Mouse (Mus musculus) neural tube, embryonic 14.5 days (tissue): ENCODE measurements around the gene E2f8. TPM values are rescaled to one million over a fixed set of nuclear protein-coding genes. Genes with fewer than 3 reads are reported as not detected.

ENCODE experiments used
- ATAC-seq: fragments of 200-750 bp; cut with Nextera tagmentation; 2 replicates; pipeline ENCODE4 v1.8.0; 2017; ENCODE audit warnings: low read depth, mild to moderate bottlenecking, moderate TSS enrichment, moderate library complexity
- H3K27ac ChIP-seq: fragments of 300-500 bp; sonication (generic); 2 replicates; pipeline ENCODE4 v1.5.1; 2014; ENCODE audit warnings: low read depth, mild to moderate bottlenecking, control low read depth, low read length, moderate library complexity, mixed read lengths
- H3K27me3 ChIP-seq: fragments of 300-500 bp; sonication (generic); 2 replicates; pipeline ENCODE4 v1.6.1; 2014; ENCODE audit warnings: low read length; ENCODE audit not compliant: control insufficient read depth, insufficient read depth
- H3K36me3 ChIP-seq: fragments of 300-500 bp; sonication (generic); 2 replicates; pipeline ENCODE4 v1.6.1; 2014; ENCODE audit warnings: low read length, mixed read lengths; ENCODE audit not compliant: control insufficient read depth, insufficient read depth
- H3K4me1 ChIP-seq: fragments of 300-500 bp; sonication (generic); 2 replicates; pipeline ENCODE4 v1.6.1; 2014; ENCODE audit warnings: low read length; ENCODE audit not compliant: control insufficient read depth, insufficient read depth
- H3K4me2 ChIP-seq: fragments of 300-500 bp; sonication (generic); 2 replicates; pipeline ENCODE4 v1.6.1; 2014; ENCODE audit warnings: mild to moderate bottlenecking, low read depth, low read length, control low read depth
- H3K4me3 ChIP-seq: fragments of 300-500 bp; sonication (generic); 2 replicates; pipeline ENCODE4 v1.5.1; 2014; ENCODE audit warnings: low read depth, low read length, control low read depth, mixed read lengths
- H3K9ac ChIP-seq: fragments of 300-500 bp; sonication (generic); replicated peaks from 2 replicates; pipeline ENCODE4 v1.6.1; 2014; ENCODE audit warnings: low read depth, mild to moderate bottlenecking, control low read depth, low read length, mixed read lengths
- H3K9me3 ChIP-seq: fragments of 300-500 bp; sonication (generic); 2 replicates; pipeline ENCODE4 v1.6.1; 2016; ENCODE audit warnings: low read length; ENCODE audit not compliant: control insufficient read depth
- WGBS: fragments of 180-500 bp; shearing (Covaris S2); extraction: QIAGEN DNeasy Blood & Tissue Kit; methylation state at CpG from one replicate; pipeline ENCODE4 v1.1.7; 2014; 5-methylcytosine and 5-hydroxymethylcytosine counted together
- polyA plus RNA-seq: library from polyadenylated mRNA; unstranded; fragments of >200 nt; fragmentation: Nextera tagmentation; extraction: Ambion mirVana; gene quantifications from 2 replicates; pipeline ENCODE4 v1.2.1, GENCODE M21; 2014

E2f8 gene
- polyA plus RNA-seq, 1 experiment from 2014 or later, result 1.6 TPM

DNA sequence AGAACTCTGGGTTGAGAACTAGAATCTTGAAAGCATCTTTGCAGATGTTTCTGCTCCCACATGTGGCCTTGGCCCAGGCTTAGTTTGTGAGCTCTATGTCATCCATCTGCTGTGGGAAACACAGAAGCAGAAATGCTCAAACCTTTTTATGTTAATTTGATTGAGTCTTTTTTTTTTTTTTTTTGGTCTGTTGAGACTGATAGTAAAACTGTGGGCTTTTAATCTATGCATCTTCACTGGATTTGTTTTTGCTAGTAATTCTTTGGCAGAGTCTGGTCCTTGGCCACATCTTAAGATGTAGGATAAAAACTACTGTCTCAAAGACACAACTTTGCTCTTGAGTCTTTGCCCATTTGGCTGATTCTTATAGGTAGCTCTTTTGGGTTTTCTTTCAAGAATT, 29.8 kb upstream of the E2f8 start:
- H3K36me3 ChIP-seq, result no peaks in the 10 kb centered on the region
- no peak overlapping the region for H3K27ac ChIP-seq
- no peak for ATAC-seq
- H3K9me3 ChIP-seq, result no peaks in the 10 kb centered on the region
- no peaks in the 10 kb centered on the region for H3K27me3 ChIP-seq
- H3K4me3 ChIP-seq, result no peak overlapping the region
- H3K9ac ChIP-seq, result no peak overlapping the region
- H3K4me1 ChIP-seq, result peaks cover 14% of the 10 kb centered on the region; the same call in 1 of the 2 replicates
- no peak overlapping the region for H3K4me2 ChIP-seq

DNA sequence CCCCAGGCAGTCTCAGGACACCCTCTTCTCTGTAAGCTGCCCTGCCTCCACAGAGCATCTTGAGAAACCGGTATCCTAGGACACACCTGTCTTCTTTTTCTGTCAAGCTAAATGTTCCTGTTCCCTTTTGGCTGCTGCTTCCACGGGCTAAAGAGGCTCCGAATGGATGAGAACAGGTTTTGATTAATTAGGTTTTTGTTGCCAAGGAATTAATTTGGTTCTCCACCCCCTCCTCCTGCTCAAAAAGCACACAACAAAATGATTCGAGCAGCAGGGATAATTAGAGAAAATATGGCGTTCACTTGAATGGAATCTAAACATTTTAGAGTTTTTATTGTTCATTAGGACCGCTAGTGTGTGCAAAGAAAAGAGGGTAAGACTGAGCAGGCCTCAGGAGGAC, 28.9 kb upstream of the E2f8 start:
- H3K27ac ChIP-seq, result no peak overlapping the region
- H3K27me3 ChIP-seq, result no peaks in the 10 kb centered on the region
- peaks cover 5% of the 10 kb centered on the region; the same call in 1 of the 2 replicates for H3K4me1 ChIP-seq
- H3K9ac ChIP-seq, result no peak overlapping the region
- no peak; the same call in 1 of the 2 replicates for ATAC-seq
- no peaks in the 10 kb centered on the region for H3K36me3 ChIP-seq
- H3K4me3 ChIP-seq, result no peak overlapping the region
- no peak overlapping the region for H3K4me2 ChIP-seq
- WGBS, result 36% methylated on average over 6 of the region's 6 CpGs
- no peaks in the 10 kb centered on the region for H3K9me3 ChIP-seq

DNA sequence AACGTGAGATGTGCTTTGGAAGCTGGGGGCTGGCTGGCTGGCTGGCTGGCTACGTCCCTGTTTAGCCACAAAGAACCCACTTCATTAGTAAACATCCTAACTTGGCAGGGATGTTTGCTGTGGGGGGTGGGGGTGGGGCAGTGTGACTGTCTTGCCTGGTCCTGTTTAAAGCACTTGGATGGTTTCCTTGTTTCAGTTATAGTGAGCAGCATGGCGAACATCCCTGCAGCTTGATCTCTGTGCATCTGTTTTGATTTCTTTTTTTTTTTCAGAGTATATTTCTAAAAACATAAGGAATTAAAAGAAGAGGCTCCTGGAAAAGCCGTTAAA, 27.9 kb upstream of the E2f8 start:
- no peak overlapping the region for H3K27ac ChIP-seq
- no peak for ATAC-seq
- no peak overlapping the region for H3K4me3 ChIP-seq
- H3K4me1 ChIP-seq, result no peaks in the 10 kb centered on the region
- no peaks in the 10 kb centered on the region for H3K36me3 ChIP-seq
- no peak overlapping the region for H3K9ac ChIP-seq
- H3K9me3 ChIP-seq, result no peaks in the 10 kb centered on the region
- 59% methylated on average over 4 of the region's 4 CpGs for WGBS
- H3K27me3 ChIP-seq, result no peaks in the 10 kb centered on the region
- no peak overlapping the region for H3K4me2 ChIP-seq

DNA sequence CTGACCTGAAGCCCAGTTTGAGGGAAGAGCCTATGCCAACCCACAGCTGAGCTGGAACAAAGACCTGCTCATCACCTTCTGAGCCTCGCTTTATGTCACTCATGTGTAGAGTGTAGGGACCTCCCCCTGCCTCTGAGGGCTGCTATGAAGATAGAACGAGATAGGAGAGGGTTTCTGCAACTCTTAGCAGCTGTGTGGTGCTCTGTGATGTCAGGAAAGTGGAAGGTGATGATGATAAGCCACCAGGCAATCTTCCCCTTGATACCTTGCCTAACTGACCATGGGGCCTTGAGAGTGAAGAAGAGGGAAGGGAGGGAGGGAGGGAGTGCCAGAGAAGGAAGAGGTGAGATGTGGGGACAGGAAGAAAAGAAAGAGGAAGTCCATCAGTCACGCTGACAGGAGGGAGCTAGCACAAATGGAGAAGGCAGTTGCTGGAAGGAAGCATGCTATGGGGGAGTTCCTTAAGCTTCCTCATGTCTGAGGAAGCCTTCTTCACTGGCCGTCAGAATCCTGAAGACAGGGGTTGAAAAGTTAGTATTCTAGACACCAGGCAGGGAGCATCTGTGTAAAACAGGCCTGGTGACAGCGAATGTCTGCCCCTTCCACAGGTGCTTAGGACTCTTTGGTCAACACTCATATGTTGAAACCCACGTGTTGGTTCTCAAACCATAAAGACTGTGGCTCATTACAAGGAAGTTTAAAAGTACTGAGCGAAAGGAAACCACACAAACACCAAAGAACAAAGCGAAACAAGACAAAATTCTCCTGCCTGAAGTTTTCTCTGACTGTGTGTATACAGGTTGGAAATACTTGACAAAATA, 27.3 kb upstream of the E2f8 start, which contains the start of gene Nav2:
Gene Nav2, plus strand, starts transcription at position 196 of the 821 bp plus-strand sequence.
- 73% methylated on average over 8 of the region's 8 CpGs for WGBS
- Histone ChIP-seq H3K27me3 (no peaks in the 10 kb centered on the region), H3K9ac (no peak within 1 kb of the TSS), H3K4me3 (no peak within 1 kb of the TSS), H3K9me3 (no peaks in the 10 kb centered on the region), H3K4me1 (no peaks in the 10 kb centered on the region), H3K27ac (no peak within 1 kb of the TSS), H3K36me3 (no peaks in the 10 kb centered on the region), H3K4me2 (no peak within 1 kb of the TSS)
- no peak for ATAC-seq

DNA sequence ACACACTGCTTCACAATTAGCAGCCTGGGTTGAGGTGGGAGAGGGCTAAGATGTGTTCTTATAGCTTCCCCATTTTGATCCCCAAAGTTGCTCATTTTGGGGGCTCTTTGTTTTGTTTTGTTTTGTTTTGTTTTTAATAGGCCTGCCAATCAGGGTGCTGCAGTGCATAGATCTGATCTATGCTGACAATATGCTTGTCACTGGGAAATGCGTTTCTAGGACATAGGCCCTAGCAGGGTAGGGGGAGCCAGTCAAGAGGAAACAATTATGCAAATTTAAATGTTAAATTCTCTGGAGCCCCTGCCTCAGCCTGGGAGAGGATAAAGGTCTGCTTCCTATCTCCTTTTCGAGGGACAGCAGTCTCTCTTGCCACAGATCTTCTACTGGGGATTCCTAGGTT, 21.1 kb upstream of the E2f8 start:
- H3K9ac ChIP-seq, result no peak overlapping the region
- H3K4me3 ChIP-seq, result no peak overlapping the region
- 19% methylated on average over 2 of the region's 2 CpGs for WGBS
- no peaks in the 10 kb centered on the region; the same call in 1 of the 2 replicates for H3K4me1 ChIP-seq
- no peaks in the 10 kb centered on the region for H3K27me3 ChIP-seq
- no peak for ATAC-seq
- H3K27ac ChIP-seq, result no peak overlapping the region
- no peak overlapping the region for H3K4me2 ChIP-seq
- no peaks in the 10 kb centered on the region for H3K36me3 ChIP-seq
- no peaks in the 10 kb centered on the region for H3K9me3 ChIP-seq

DNA sequence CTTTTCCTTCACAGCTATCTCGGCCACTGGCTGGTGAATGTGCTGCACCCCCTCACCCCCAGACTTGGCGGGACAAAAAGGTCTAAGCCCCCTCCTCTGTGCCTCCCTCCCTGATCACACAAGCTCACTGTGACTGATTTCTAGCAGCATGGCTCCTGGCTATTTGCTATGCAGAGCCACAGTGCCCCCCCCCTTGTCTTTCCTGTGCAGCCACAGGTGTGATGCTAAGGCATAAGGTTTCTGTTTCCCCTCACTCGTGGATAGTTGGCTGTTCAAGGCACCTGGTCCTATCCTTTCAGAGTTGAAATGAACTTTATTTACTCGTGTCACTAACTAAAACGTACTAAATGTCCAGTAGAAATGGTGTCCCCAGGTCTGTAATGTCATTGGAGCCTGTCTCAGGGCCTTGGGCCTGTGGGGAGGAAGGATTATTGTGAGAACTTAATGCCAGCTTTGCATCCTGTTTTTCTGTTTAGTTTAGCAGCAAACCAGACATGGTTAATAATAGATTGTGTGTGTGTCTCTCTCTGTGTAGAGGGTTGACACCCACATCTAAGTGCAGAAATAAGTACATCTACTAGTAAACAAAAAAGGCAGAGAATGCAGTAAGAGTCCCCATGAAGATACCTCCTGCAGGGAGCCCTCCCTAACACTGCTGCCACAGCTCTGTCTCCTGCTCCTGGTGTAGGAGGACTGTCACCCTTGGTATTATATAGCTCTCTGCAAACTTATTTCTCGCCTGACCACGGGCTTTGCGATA, 19.2 kb upstream of the E2f8 start:
- H3K4me1 ChIP-seq, result no peaks in the 10 kb centered on the region; the same call in 1 of the 2 replicates
- WGBS, result 72% methylated on average over 8 of the region's 8 CpGs
- no peaks in the 10 kb centered on the region for H3K9me3 ChIP-seq
- H3K4me2 ChIP-seq, result no peak overlapping the region
- H3K4me3 ChIP-seq, result no peak overlapping the region
- ATAC-seq, result no peak
- no peaks in the 10 kb centered on the region for H3K27me3 ChIP-seq
- H3K9ac ChIP-seq, result no peak overlapping the region
- no peak overlapping the region for H3K27ac ChIP-seq
- H3K36me3 ChIP-seq, result no peaks in the 10 kb centered on the region

DNA sequence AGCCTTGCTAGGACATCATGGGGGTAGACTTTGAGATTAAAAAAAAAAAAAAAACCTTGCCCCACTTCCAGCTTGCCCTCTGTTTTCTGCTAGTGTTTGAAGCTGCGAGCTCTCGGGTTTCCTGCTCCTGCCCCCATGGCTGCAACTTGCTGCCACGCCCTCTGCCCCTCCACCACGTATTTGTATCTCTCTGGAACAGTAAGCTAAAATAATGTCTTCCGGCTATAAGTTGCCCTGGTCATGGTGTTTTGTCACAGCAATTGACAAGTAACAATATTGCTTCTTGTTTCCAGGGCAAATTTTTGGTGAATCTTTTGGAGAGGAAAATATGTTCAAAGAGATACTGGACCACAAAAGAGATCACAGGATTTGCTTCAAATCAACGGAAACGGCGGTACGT, 17.0 kb upstream of the E2f8 start:
- no peak overlapping the region for H3K27ac ChIP-seq
- H3K4me2 ChIP-seq, result no peak overlapping the region
- H3K9me3 ChIP-seq, result no peaks in the 10 kb centered on the region
- no peaks in the 10 kb centered on the region for H3K36me3 ChIP-seq
- 71% methylated on average over 9 of the region's 9 CpGs for WGBS
- H3K4me1 ChIP-seq, result no peaks in the 10 kb centered on the region; the same call in 1 of the 2 replicates
- no peak overlapping the region for H3K4me3 ChIP-seq
- H3K9ac ChIP-seq, result no peak overlapping the region
- no peak for ATAC-seq
- H3K27me3 ChIP-seq, result no peaks in the 10 kb centered on the region

DNA sequence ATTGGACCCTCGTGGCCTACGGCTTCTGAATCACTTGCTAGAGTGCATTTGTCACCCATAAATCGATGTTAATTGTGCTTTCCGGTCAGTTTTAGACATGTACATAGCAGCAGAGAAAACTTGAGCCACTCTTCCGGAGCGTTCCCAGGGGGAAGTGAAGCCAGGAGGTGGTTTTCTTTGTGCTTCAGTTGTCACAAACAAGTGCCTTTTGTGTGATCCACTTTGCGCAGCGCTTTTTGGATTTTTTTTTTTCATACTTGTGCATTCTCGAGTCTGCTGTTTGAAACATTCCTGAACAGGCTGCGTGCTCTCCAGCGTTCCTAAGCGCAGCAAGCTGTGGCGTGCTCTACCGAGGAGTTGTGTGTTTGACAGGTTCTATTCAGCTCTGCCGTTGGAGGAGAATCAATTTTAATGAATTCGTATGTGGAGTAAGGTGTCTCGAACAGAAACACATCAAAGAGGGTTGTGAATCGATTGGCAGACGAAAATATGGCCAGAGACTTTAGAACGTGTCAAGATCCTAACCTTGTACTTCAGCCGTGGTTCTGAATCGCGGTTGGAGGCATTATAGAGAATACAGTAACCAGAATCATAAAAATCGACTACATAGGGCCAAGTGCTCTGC, 16.3 kb upstream of the E2f8 start:
- H3K4me1 ChIP-seq, result no peaks in the 10 kb centered on the region; the same call in 1 of the 2 replicates
- H3K36me3 ChIP-seq, result no peaks in the 10 kb centered on the region
- no peak overlapping the region for H3K9ac ChIP-seq
- no peak; the same call in 1 of the 2 replicates for ATAC-seq
- H3K4me2 ChIP-seq, result no peak overlapping the region
- no peaks in the 10 kb centered on the region for H3K27me3 ChIP-seq
- H3K4me3 ChIP-seq, result no peak overlapping the region
- 34% methylated on average over 24 of the region's 24 CpGs for WGBS
- H3K9me3 ChIP-seq, result no peaks in the 10 kb centered on the region
- no peak overlapping the region for H3K27ac ChIP-seq

DNA sequence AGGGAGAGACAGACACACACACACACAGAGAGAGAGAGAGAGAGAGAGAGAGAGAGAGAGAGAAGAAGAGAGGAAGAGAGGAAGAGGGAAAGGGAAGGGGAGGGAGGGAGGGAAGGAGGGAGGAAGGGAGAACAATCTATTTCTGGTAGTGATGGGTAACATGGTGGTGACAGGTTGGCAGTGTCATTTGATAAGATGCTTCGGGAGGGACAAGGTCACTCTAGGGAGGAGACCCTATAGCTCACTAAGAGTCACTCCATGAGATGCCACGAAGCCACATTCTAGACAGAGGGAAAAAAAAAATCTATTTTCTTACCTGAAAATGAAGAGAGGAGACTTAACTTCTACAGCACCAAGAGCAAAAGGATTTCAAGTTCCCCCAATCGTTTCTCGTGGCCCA, 14.7 kb upstream of the E2f8 start:
- Histone ChIP-seq H3K9ac (no peak overlapping the region), H3K4me1 (peaks cover 1% of the 10 kb centered on the region; the same call in 1 of the 2 replicates), H3K27ac (no peak overlapping the region), H3K36me3 (no peaks in the 10 kb centered on the region), H3K4me3 (no peak overlapping the region), H3K4me2 (no peak overlapping the region), H3K9me3 (no peaks in the 10 kb centered on the region), H3K27me3 (no peaks in the 10 kb centered on the region)
- 85% methylated on average over 4 of the region's 4 CpGs for WGBS
- ATAC-seq, result no peak
